Mouse (Mus musculus): ENCODE results near the gene Ppfia3.

Gene Ppfia3

DNA sequence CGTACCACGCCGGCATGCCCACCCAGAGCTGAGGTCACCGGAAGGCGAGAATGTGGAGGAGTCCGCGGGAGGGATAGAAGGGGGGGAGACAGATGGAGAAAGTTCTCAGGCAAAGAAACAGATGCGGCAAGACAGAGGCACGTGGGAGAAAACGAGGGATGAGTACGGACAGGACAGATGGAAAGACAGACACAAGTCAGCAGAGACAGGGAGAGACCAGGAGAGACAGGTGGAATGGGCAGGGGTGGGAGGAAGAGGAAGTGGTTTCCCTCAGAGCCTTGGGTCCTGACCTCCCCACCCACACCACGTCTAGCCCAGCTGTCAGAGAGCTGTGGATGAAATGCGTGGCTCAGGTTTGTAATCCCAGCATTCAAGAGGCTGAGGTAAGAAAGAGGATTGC lies 19.9 kb downstream of the Ppfia3 start:
- no peak for DNase-seq (ENCODE audit: low spot score in 2 of 2)

DNA sequence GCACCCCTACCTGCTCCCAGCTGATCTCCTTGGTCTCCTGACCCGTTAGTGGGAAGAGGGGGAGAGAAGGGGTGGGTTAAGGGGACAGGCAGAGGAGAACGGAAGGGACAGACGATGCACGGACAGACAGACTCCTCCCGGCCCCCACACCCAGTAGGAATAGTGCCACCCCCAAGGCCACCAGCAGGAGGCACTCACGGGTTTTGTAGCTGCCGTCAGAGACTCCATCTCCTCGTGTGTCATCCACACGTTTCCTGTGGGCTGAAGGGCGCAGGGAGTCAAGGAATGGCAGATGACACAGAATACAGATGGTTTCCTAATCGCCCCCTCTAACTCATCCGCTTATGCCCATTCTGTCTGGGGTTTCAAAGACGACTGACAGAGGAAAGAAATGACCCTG lies 23.3 kb downstream of the Ppfia3 start:
- DNase-seq (ENCODE audit: low spot score in 2 of 2) = peak; percentile 29 to 68

DNA sequence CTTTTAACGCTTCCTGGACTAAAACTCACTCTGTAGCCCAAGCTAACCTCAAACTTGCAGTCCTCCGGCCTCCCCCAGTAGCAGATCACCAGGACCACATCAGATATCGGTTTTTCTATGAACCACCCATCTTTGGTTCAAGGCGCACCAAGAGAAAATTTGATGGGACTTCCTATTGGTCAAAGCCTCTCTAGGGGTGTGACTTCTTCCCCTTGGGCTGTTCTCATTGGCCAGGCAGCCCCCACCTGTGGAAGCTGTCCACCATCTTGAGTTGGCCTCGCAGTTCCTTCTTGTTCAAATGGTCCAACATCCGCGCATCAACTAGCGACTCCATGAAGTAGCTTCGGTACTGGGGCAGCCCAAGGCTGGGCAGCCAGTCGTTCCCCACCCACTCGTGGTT lies 24.7 kb downstream of the Ppfia3 start:
- DNase-seq (ENCODE audit: low spot score in 2 of 2) = no peak

- peak; percentile 80 to 88 for DNase-seq (ENCODE audit: low spot score in 2 of 2)
Measured at GRCm38 (mm10) chr7:45341303-45341702, 25.5 kb downstream of the Ppfia3 start.

GRCm38 (mm10) chr7:45340669-45341068 lies 26.1 kb downstream of the Ppfia3 start:
- DNase-seq (ENCODE audit: low spot score in 2 of 2) = peak; percentile 47 to 64

GRCm38 (mm10) chr7:45340066-45340442 lies 26.8 kb downstream of the Ppfia3 start:
- no peak for DNase-seq (ENCODE audit: low spot score in 2 of 2)

GRCm38 (mm10) chr7:45339410-45340065 lies 27.3 kb downstream of the Ppfia3 start:
- DNase-seq (ENCODE audit: low spot score in 2 of 2) = peak; percentile 56 to 82

DNA sequence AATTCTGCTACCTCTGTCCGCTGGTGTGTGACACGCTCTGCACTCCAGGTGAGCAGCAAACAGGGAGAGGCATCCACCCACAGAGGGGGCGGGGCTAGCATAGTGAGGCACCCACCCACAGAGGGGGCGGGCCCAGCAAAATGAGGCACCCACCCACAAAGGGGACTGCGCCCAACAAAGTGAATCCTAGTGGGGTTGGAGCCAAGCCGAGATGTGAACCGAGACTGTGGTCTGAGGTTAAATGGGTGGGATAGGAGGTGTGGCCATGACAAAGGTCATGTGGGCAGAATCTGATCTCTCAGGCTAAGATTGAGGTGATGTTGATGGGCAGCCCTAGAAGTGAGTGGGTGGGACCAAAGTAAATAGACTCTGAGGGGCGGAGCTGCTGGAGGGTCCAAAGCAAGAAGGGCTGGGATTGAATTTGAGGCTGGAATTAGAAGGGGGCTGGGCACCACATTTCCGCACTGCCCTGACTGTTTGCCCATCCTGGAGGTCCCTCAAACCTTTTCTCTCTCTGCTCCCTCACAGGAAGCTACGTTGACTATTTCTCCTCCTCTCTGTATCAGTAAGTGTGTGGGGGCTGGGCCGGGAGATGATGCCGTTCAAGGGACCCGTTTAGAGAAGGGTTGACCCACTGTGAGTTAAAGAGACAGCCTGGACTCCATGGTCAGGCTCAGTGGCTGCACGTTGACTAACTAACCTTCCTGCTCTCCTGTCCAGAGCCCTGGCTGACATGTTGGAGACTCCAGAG lies 28.5 kb downstream of the Ppfia3 start:
- no peak for DNase-seq (ENCODE audit: low spot score in 2 of 2)

DNA sequence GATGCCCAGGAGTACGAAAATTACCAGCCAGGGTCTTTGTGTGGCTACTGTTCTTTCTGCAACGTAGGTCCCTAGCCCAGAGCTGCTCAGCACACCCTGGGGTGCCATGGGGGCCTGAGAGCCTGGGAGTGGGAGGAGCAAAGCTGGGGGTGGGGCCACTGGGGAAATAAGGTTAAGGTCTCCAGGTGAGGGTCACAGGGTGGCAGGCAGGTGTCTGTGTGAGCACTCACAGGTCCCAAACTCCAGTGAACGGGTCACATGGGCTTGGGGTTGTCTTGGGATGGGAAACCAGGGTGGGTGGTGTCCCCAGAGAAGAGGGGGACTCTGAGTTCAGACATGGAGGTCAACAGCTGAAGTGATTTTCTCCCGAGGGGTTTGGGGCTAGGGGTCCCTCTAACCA lies 29.4 kb downstream of the Ppfia3 start:
- no peak for DNase-seq (ENCODE audit: low spot score in 2 of 2)

- DNase-seq (ENCODE audit: low spot score in 2 of 2) = no peak
Measured at GRCm38 (mm10) chr7:45336319-45336718, 30.5 kb downstream of the Ppfia3 start.

GRCm38 (mm10) chr7:45335056-45335455 lies 31.8 kb downstream of the Ppfia3 start, which contains the start of gene Hrc:
Gene Hrc (plus strand): TSS chr7:45335290.
- DNase-seq (ENCODE audit: low spot score in 2 of 2) = no peak

DNA sequence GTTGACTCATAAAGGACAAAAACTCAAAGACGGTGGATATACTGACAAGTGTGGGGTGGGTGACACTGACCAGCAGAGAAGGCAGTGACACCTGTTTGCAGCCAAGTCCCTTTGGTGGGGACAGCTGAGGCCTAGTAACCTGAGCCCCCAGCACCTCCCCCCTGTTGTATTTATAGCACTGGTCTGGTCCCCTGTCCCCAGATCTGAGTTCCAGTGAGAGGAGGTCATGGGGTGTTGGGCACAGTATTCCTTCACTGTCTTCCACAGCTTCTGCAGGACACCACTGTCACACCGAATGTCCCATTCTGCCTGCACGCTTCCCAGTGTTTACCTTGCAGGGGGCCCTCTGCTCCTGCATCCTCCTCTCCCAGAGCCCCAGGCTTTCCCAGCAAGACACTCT lies 32.2 kb downstream of the Ppfia3 start:
- DNase-seq (ENCODE audit: low spot score in 2 of 2) = no peak

- DNase-seq (ENCODE audit: low spot score in 2 of 2) = peak; percentile 68 to 86
Measured at GRCm38 (mm10) chr7:45333431-45333982, 33.3 kb downstream of the Ppfia3 start, which contains the start of gene Trpm4. Gene Trpm4 (minus strand): TSS chr7:45333780.

- DNase-seq (ENCODE audit: low spot score in 2 of 2) = peak in 1 of 2 experiments; percentile 67
Measured at GRCm38 (mm10) chr7:45332685-45333425, 34.0 kb downstream of the Ppfia3 start.

GRCm38 (mm10) chr7:45331502-45331901 lies 35.3 kb downstream of the Ppfia3 start:
- no peak for DNase-seq (ENCODE audit: low spot score in 2 of 2)

DNA sequence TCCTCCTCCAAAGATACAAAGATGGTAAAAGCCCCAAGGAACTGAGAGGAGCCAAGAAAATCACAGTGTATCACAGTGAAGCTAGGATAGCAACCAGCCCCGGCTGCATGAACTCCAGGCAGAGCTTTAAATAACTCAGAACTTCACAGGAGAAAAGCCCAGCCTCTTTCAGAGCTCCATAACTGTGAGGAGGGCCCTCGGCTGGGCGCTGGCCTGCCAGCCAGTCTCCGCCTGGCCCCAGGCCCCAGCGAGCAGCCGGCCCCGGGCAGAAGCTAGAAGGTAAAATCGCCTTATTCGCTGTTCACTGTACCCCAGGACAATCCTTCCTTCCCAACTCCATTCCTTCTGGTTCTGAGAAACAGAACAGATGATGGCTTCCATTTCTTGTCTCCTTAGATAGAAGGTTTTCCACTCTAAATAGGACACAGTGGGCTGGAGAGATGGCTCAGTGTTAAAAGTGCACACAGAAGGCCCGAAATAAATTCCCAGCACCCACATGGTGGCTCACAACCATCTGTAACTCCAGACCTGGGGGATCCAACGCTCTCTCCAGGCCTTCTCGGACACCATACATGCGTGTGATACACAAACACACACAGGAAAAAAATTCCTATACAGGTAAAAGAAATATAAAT lies 37.9 kb downstream of the Ppfia3 start:
- DNase-seq (ENCODE audit: low spot score in 2 of 2) = no peak

- DNase-seq (ENCODE audit: low spot score in 2 of 2) = no peak
Measured at GRCm38 (mm10) chr7:45325800-45326199, 41.0 kb downstream of the Ppfia3 start.

DNA sequence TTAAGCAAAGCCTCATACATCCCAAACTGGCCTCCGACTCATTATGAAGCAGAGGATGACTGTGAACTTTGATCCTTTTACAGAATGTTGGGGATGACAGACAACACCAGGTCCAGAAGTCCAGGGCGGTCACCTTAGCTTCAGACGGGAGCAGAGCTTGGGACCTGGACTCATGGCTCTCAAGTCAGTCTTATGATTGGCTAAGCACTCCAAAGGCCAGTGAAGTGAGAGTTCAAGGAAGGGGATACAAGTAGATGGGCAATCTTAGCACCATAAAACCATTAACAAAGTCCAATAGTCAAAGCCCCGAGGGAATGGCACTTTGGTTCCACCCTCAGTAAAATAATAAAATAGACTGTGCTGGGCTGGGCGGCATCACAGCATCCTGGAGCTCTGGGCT lies 43.8 kb downstream of the Ppfia3 start:
- DNase-seq (ENCODE audit: low spot score in 2 of 2) = no peak

DNA sequence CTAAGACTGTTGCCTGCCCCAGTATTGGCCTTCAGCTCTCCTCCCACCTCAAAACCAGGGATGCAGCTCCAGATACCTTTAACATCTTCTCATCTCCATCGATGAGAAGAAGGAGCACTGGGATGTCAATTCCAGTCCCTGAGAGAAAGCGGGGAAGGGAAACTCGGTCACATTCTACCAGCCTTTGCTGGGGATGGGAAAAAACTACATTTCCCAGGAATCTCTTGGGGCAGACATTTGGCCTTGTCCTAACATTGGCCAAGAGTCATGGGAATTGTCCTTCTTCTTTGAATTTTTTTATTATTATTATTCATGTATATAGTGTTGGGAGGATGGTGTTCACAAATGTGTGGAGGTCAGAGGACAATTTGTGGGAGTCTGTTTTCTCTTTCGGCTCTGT lies 44.6 kb downstream of the Ppfia3 start:
- DNase-seq (ENCODE audit: low spot score in 2 of 2) = no peak

DNA sequence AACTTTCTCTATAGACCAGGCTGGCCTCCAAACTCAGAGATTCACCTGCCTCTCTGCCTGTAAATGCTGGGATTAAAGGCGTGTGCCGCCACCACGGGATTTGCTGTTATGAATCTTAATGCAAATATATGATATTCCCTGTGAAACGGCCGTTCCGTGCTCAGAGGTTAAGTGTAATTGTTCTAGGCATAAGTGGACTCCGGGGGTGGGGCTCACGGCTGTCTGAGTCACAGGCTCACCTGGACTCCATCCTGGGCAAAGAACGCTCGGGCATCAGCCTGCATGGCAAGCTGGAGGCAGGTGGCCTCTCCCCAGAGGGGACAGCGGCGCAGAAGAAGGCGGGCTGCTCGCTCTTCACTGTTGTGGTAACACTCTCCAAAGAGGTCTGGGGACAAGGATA lies 50.3 kb downstream of the Ppfia3 start:
- DNase-seq (ENCODE audit: low spot score in 2 of 2) = no peak

- no peak for DNase-seq (ENCODE audit: low spot score in 2 of 2)
Measured at GRCm38 (mm10) chr7:45315182-45315701, 51.6 kb downstream of the Ppfia3 start.

- no peak for DNase-seq (ENCODE audit: low spot score in 2 of 2)
Measured at GRCm38 (mm10) chr7:45313495-45313894, 53.3 kb downstream of the Ppfia3 start.
